Mouse (Mus musculus) ZHBTc4 (cell line): ENCODE measurements around the gene Lrrc15.

Source experiments
- DNase-seq: peaks from one replicate; pipeline ENCODE4 v3.0.0-alpha.2; 2011; ENCODE audit warnings: low read depth, low spot score

The Lrrc15 gene

GRCm38 (mm10) chr16:30278406-30278805, 4.7 kb downstream of the Lrrc15 start:
- DNase-seq = no peak

GRCm38 (mm10) chr16:30275558-30276340, 7.3 kb downstream of the Lrrc15 start:
- DNase-seq = no peak

- DNase-seq = no peak
These were observed 10.0 kb downstream of the Lrrc15 start for GRCm38 (mm10) chr16:30273065-30273464.

- no peak for DNase-seq
These were observed 11.0 kb downstream of the Lrrc15 start for GRCm38 (mm10) chr16:30271941-30272595.

GRCm38 (mm10) chr16:30271223-30271761, 11.8 kb downstream of the Lrrc15 start:
- DNase-seq = no peak

DNA sequence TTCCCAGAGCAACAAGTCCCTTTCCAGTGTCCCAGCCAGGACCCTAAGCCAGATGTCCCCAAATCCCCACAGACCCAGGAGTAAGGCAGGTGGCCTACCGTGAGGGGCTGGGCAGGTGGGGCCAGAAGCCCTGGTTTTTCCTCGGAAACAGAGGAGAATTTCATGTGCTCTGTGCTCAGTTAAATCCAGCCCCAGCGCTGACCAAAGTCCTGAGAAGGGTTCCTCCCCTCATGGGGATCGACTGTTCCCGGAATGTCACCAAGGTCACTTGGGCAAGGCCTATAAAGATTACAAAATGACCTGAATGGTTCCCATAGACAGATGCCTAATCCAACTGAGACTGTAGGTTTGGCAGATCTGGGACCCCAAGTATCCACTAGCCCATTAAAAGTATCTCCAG, 15.7 kb downstream of the Lrrc15 start, which contains the start of gene Cpn2:
TSS of gene Cpn2 (minus strand) at position 141 of the 400 bp plus-strand sequence.
- no peak for DNase-seq

GRCm38 (mm10) chr16:30266561-30266960, 16.5 kb downstream of the Lrrc15 start:
- DNase-seq = no peak

GRCm38 (mm10) chr16:30265611-30266010, 17.4 kb downstream of the Lrrc15 start:
- DNase-seq = no peak

DNA sequence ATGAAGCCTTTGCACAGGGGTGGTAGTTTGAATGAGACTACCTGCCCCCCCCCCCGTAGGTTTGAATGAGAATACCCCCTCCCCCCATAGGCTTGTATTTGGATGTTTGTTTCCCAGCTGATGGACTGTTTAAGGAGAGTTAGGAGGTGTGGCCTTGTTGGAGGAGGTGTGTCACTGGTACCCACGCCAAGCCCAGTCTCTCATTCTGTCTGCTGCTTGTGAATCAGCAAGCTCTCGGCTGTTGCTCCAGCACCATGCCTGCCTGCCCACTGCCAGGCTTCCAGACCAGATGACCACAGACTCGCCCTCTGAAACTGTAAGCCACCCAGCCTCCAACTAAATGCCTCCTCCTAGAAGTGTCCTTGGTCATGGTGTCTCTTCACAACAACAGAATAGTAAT, 19.9 kb downstream of the Lrrc15 start:
- no peak for DNase-seq

GRCm38 (mm10) chr16:30262664-30263063, 20.4 kb downstream of the Lrrc15 start:
- peak; percentile 77 for DNase-seq

DNA sequence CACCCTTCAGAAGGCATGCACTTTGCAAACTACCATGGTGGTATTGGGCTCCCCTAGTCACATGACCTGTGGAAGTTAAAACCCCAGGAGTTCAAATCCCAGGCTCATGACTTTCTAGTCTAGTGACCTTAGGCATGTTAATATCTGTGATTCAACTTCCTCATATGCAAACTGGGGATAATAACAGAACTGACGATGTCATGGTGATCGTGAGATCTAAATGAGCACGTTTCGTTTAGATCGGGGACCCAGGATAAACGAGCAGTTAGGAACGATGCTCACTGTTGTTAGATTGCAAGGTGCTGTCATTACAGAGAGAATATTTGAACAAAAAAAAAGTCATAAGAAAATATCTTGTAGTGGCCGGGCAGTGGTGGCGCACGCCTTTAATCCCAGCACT, 20.9 kb downstream of the Lrrc15 start:
- DNase-seq = no peak

- no peak for DNase-seq
These were observed 21.7 kb downstream of the Lrrc15 start for GRCm38 (mm10) chr16:30261341-30261740.

- no peak for DNase-seq
These were observed 22.9 kb downstream of the Lrrc15 start for GRCm38 (mm10) chr16:30260012-30260635.

GRCm38 (mm10) chr16:30259444-30259843, 23.6 kb downstream of the Lrrc15 start:
- no peak for DNase-seq

- DNase-seq = no peak
These were observed 24.6 kb downstream of the Lrrc15 start for GRCm38 (mm10) chr16:30258441-30258840.

GRCm38 (mm10) chr16:30257718-30258117, 25.3 kb downstream of the Lrrc15 start:
- DNase-seq = no peak

GRCm38 (mm10) chr16:30255061-30255460, 28.0 kb downstream of the Lrrc15 start:
- DNase-seq = no peak

DNA sequence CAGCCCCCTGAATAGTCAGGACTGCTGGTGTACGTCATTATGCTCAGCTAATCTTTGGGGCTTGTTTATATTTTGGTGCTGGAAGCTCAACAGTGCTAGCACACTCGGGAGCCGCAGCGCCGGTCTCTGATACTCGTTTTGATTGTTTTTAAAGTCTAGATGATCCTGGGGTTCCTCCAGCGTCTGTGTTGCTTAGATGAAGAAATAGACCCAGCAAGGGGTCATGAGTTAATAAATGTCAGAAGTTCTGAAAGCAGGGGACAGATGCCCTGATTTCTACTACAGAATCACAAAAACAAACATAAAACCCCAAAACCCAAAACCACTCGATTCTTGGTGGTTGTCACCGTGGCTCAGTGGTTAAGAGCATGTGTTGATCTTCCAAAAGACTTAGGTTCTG, 29.2 kb downstream of the Lrrc15 start:
- DNase-seq = no peak

- no peak for DNase-seq
These were observed 29.7 kb downstream of the Lrrc15 start for GRCm38 (mm10) chr16:30253374-30253773.

DNA sequence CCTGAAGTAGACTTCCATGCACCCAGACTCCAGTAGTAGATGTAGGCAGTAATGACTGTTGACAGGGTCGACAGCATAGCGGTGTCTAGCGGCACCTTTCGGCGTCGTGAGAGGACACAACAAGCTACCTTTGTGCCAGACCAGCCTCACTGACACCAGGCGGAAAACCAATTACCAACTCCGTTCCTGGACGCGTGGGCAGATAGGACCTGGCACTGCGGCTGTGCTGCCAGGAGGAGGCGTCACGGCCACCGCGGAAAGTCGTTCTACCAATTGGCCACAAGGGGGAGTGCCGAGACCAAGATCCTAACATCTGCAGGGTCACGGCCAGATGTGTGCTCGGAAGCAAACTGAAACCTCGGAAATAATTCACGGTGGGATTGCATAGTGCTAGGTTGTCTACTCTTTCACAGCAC, 31.0 kb downstream of the Lrrc15 start:
- DNase-seq = peak; percentile 94

- no peak for DNase-seq
These were observed 38.9 kb downstream of the Lrrc15 start for GRCm38 (mm10) chr16:30244037-30244700.

GRCm38 (mm10) chr16:30241623-30242022, 41.4 kb downstream of the Lrrc15 start:
- no peak for DNase-seq
